Mouse (Mus musculus) erythroblast, embryonic 14.5 days (primary cell): ENCODE data around the gene Gak. TPM values are rescaled to one million over a fixed set of nuclear protein-coding genes. Genes with fewer than 3 reads are reported as not detected.

Source experiments
- H3K27me3 ChIP-seq: 2 replicates; pipeline ENCODE4 v1.6.1; 2012; ENCODE audit warnings: inconsistent platforms; ENCODE audit not compliant: control insufficient read depth
- H3K36me3 ChIP-seq: 2 replicates; pipeline ENCODE4 v1.6.1; 2012; ENCODE audit warnings: mild to moderate bottlenecking, inconsistent platforms; ENCODE audit not compliant: control insufficient read depth
- H3K4me1 ChIP-seq: 2 replicates; pipeline ENCODE4 v1.6.1; 2012; ENCODE audit warnings: inconsistent platforms; ENCODE audit not compliant: control insufficient read depth
- H3K4me3 ChIP-seq: replicated peaks from 2 replicates; pipeline ENCODE3; 2012; ENCODE audit warnings: moderate library complexity, mild to moderate bottlenecking, inconsistent platforms
- H3K9me3 ChIP-seq: 2 replicates; pipeline ENCODE4 v1.6.1; 2012; ENCODE audit warnings: low read length, inconsistent platforms, mixed read lengths; ENCODE audit not compliant: control insufficient read depth
- GATA1 ChIP-seq: IDR thresholded peaks from 2 replicates; pipeline ENCODE4 v1.6.1; 2012; ENCODE audit warnings: low read length, inconsistent platforms, mixed read lengths
- TAL1 ChIP-seq: IDR thresholded peaks from 3 replicates; pipeline ENCODE4 v1.6.1; 2012; ENCODE audit warnings: low read length, inconsistent platforms, mixed read lengths
- polyA plus RNA-seq: library from polyadenylated mRNA; stranded (reverse); fragments of >175 nt; gene quantifications from 2 replicates; pipeline ENCODE4 v1.2.3, GENCODE M21; 2012

Gak gene
- polyA plus RNA-seq, 1 experiment = 5.2 TPM

GRCm38 (mm10) chr5:108543516-108544291 is 85.9 kb downstream of the Gak start:
- TF ChIP-seq GATA1 (no peak), TAL1 (no peak)
- no peaks in the 10 kb centered on the region for H3K9me3 ChIP-seq

GRCm38 (mm10) chr5:108534188-108534587 is 95.4 kb downstream of the Gak start:
- no peak overlapping the region for H3K4me3 ChIP-seq
- no peaks in the 10 kb centered on the region for H3K27me3 ChIP-seq
- H3K4me1 ChIP-seq = no peaks in the 10 kb centered on the region
- TF ChIP-seq GATA1 = no peak
- TF ChIP-seq TAL1 = no peak
- no peaks in the 10 kb centered on the region for H3K36me3 ChIP-seq
- peaks cover 11% of the 10 kb centered on the region for H3K9me3 ChIP-seq

More at GRCm38 (mm10) chr5:108543516-108544291, 85.9 kb downstream of the Gak start:
- Histone ChIP-seq H3K27me3 (peaks cover 15% of the 10 kb centered on the region), H3K4me1 (no peaks in the 10 kb centered on the region), H3K36me3 (no peaks in the 10 kb centered on the region), H3K4me3 (no peak overlapping the region)

GRCm38 (mm10) chr5:108522597-108522996 is 107.0 kb downstream of the Gak start:
- Histone ChIP-seq H3K27me3 (peaks cover 2% of the 10 kb centered on the region), H3K4me3 (no peak overlapping the region), H3K9me3 (no peaks in the 10 kb centered on the region), H3K4me1 (no peaks in the 10 kb centered on the region), H3K36me3 (no peaks in the 10 kb centered on the region)
- TF ChIP-seq TAL1 = no peak
- no peak for TF ChIP-seq GATA1

- H3K27me3 ChIP-seq = peaks cover 2% of the 10 kb centered on the region
- H3K9me3 ChIP-seq = no peaks in the 10 kb centered on the region
- H3K4me3 ChIP-seq = no peak overlapping the region
- H3K4me1 ChIP-seq = no peaks in the 10 kb centered on the region
- no peaks in the 10 kb centered on the region for H3K36me3 ChIP-seq
- TF ChIP-seq GATA1 (no peak), TAL1 (no peak)
Measured at GRCm38 (mm10) chr5:108521896-108522295, 107.7 kb downstream of the Gak start.

- Histone ChIP-seq H3K9me3 (no peaks in the 10 kb centered on the region), H3K27me3 (peaks cover 2% of the 10 kb centered on the region), H3K4me3 (no peak overlapping the region), H3K4me1 (no peaks in the 10 kb centered on the region), H3K36me3 (no peaks in the 10 kb centered on the region)
- TF ChIP-seq TAL1 (no peak), GATA1 (no peak)
Measured at GRCm38 (mm10) chr5:108521016-108521415, 108.5 kb downstream of the Gak start.

GRCm38 (mm10) chr5:108520153-108520552 is 109.4 kb downstream of the Gak start:
- H3K36me3 ChIP-seq = no peaks in the 10 kb centered on the region
- H3K27me3 ChIP-seq = no peaks in the 10 kb centered on the region; the same call in 1 of the 2 replicates
- H3K9me3 ChIP-seq = no peaks in the 10 kb centered on the region
- H3K4me3 ChIP-seq = no peak overlapping the region
- no peaks in the 10 kb centered on the region for H3K4me1 ChIP-seq
- TF ChIP-seq TAL1 (no peak), GATA1 (no peak)

Other genes with a start within 250 kb of the Gak start
- not detected in 2 replicates for gene Pde6b, start 241.4 kb downstream of the Gak start, polyA plus RNA-seq
- 22.6 and 24.2 TPM in 2 replicates for gene Atp5k, start 195.3 kb downstream of the Gak start, polyA plus RNA-seq
- gene Mfsd7a, start 180.9 kb downstream of the Gak start, polyA plus RNA-seq = not detected in 2 replicates
- gene Pcgf3, start 168.5 kb downstream of the Gak start, polyA plus RNA-seq = 0.36 and 0.60 TPM in 2 replicates
- gene Cplx1, start 79.7 kb downstream of the Gak start, polyA plus RNA-seq = 0.05 TPM in 1 of 2 replicates, not detected in the other
- gene Tmem175, start within 50 bp of the Gak start, polyA plus RNA-seq = 0.09 and 0.14 TPM in 2 replicates
- gene Idua, start 30.6 kb upstream of the Gak start, polyA plus RNA-seq = 0.06 and 0.07 TPM in 2 replicates
- gene Dgkq, start 39.9 kb upstream of the Gak start, polyA plus RNA-seq = 0.08 and 0.16 TPM in 2 replicates
- gene Slc26a1, start 45.8 kb upstream of the Gak start, polyA plus RNA-seq = 0.47 and 0.59 TPM in 2 replicates
- 1.8 and 2.4 TPM in 2 replicates for gene Fgfrl1, start 62.6 kb upstream of the Gak start, polyA plus RNA-seq
- gene Rnf212, start 145.2 kb upstream of the Gak start, polyA plus RNA-seq = 0.31 and 1.1 TPM in 2 replicates
- not detected in 2 replicates for gene Tmed11, start 165.6 kb upstream of the Gak start, polyA plus RNA-seq
- not detected in 2 replicates for gene Vmn2r8, start 179.1 kb upstream of the Gak start, polyA plus RNA-seq
- 0.01 TPM in 1 of 2 replicates, not detected in the other for gene Vmn2r9, start 222.8 kb upstream of the Gak start, polyA plus RNA-seq